Mouse (Mus musculus): ENCODE data around the gene Cntrob.
"Not testable (repeated sequence)": the region's sequence is repeated elsewhere in the genome, so short reads cannot be mapped to it uniquely, and the experiment has no call there.

Cntrob gene

GRCm38 (mm10) chr11:69346441-69346840 is 22.9 kb upstream of the Cntrob start:
- in situ Hi-C loops (cut with MboI; ENCODE audit: low sequenced_read_pairs): no loop called here

GRCm38 (mm10) chr11:69340161-69341131 is 16.9 kb upstream of the Cntrob start, which contains the start of gene Rnf227:
Rnf227 (plus strand) TSS chr11:69340461.
- in situ Hi-C loops (cut with MboI; ENCODE audit: low sequenced_read_pairs): no loop called here

- in situ Hi-C loops (cut with MboI; ENCODE audit: low sequenced_read_pairs): no loop called here
Measured at GRCm38 (mm10) chr11:69334796-69335195, 11.2 kb upstream of the Cntrob start.

- in situ Hi-C loops (cut with MboI; ENCODE audit: low sequenced_read_pairs): no loop called here
Measured at GRCm38 (mm10) chr11:69333922-69334321, 10.3 kb upstream of the Cntrob start.

- in situ Hi-C loops (cut with MboI; ENCODE audit: low sequenced_read_pairs): no loop called here
Measured at GRCm38 (mm10) chr11:69332713-69333253, 9.2 kb upstream of the Cntrob start.

GRCm38 (mm10) chr11:69331929-69332405 is 8.4 kb upstream of the Cntrob start:
- in situ Hi-C loops (cut with MboI; ENCODE audit: low sequenced_read_pairs): no loop called here

- in situ Hi-C loops (cut with MboI; ENCODE audit: low sequenced_read_pairs): no loop called here
Measured at GRCm38 (mm10) chr11:69331152-69331551, 7.6 kb upstream of the Cntrob start.

GRCm38 (mm10) chr11:69328517-69328916 is 4.9 kb upstream of the Cntrob start:
- in situ Hi-C loops (cut with MboI; ENCODE audit: low sequenced_read_pairs): no loop called here

- in situ Hi-C loops (cut with MboI; ENCODE audit: low sequenced_read_pairs): no loop called here
Measured at GRCm38 (mm10) chr11:69327648-69328047, 4.1 kb upstream of the Cntrob start.

- in situ Hi-C loops (cut with MboI; ENCODE audit: low sequenced_read_pairs): no loop called here
Measured at GRCm38 (mm10) chr11:69327157-69327442, 3.5 kb upstream of the Cntrob start.

- in situ Hi-C loops (cut with MboI; ENCODE audit: low sequenced_read_pairs): no loop called here
Measured at GRCm38 (mm10) chr11:69326408-69327156, 3.0 kb upstream of the Cntrob start.

GRCm38 (mm10) chr11:69325628-69326407 is 2.2 kb upstream of the Cntrob start, which contains the start of gene Kcnab3:
Kcnab3 (plus strand) TSS chr11:69326258.
- in situ Hi-C loops (cut with MboI; ENCODE audit: low sequenced_read_pairs): no loop called here

- in situ Hi-C loops (cut with MboI; ENCODE audit: low sequenced_read_pairs): no loop called here
Measured at GRCm38 (mm10) chr11:69324749-69325148, 1.2 kb upstream of the Cntrob start.

GRCm38 (mm10) chr11:69322693-69323471 is 693 bp downstream of the Cntrob start:
- in situ Hi-C loops (cut with MboI; ENCODE audit: low sequenced_read_pairs): no loop called here

GRCm38 (mm10) chr11:69322010-69322409 is 1.6 kb downstream of the Cntrob start:
- in situ Hi-C loops (cut with MboI; ENCODE audit: low sequenced_read_pairs): no loop called here

- in situ Hi-C loops (cut with MboI; ENCODE audit: low sequenced_read_pairs): no loop called here
Measured at GRCm38 (mm10) chr11:69321580-69321979, 2.0 kb downstream of the Cntrob start.

- in situ Hi-C loops (cut with MboI; ENCODE audit: low sequenced_read_pairs): not testable (repeated sequence)
Measured at GRCm38 (mm10) chr11:69318000-69318399, 5.6 kb downstream of the Cntrob start.

GRCm38 (mm10) chr11:69316361-69316760 is 7.2 kb downstream of the Cntrob start:
- in situ Hi-C loops (cut with MboI; ENCODE audit: low sequenced_read_pairs): no loop called here

GRCm38 (mm10) chr11:69311266-69311665 is 12.3 kb downstream of the Cntrob start:
- in situ Hi-C loops (cut with MboI; ENCODE audit: low sequenced_read_pairs): no loop called here

GRCm38 (mm10) chr11:69306039-69306438 is 17.5 kb downstream of the Cntrob start:
- in situ Hi-C loops (cut with MboI; ENCODE audit: low sequenced_read_pairs): no loop called here

All from CH12F3 (cell line).